Mouse (Mus musculus): ENCODE results near the gene Lpar5.

Gene Lpar5

DNA sequence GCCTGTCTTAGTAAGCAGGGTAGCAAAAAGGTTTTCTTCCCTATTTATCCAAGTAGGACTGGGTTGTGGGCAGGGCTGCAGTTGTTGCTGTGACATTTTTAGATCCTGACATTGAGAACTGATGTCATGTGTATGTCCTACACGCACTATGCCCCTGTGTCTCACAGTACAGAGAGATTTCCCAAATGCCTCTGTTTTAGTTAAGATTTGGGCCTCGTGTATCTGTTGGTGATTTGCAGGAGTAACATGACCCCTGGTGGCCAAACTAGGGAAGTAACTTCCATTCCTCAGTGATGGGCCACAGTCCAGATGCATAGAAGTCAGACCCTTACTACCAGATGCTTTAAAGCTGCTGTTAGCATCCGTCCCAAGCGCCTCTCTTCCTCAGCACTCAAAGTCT lies 16.7 kb downstream of the Lpar5 start:
- peak; percentile 65 for DNase-seq (ENCODE audit: extremely low read depth, low read depth)

DNA sequence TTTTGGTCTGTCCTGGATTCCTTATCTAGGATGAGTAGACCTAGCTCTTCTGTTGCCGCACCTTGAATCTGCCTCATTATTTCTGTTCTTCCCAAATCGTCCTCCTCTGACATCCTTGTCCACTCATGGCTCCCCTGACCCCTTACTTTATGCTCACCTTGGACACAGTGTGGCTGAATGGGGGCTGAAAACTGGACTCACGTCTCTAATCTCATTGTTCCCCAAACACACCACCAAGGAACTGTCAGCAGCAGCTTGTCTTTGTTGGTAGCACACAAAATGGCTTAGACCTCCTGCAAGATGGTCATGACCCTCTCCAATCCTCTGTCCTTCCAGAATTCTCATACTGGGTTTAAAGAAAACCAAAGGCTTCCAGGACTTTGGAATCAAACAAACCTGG lies 20.2 kb downstream of the Lpar5 start:
- no peak for DNase-seq (ENCODE audit: extremely low read depth, low read depth)

DNA sequence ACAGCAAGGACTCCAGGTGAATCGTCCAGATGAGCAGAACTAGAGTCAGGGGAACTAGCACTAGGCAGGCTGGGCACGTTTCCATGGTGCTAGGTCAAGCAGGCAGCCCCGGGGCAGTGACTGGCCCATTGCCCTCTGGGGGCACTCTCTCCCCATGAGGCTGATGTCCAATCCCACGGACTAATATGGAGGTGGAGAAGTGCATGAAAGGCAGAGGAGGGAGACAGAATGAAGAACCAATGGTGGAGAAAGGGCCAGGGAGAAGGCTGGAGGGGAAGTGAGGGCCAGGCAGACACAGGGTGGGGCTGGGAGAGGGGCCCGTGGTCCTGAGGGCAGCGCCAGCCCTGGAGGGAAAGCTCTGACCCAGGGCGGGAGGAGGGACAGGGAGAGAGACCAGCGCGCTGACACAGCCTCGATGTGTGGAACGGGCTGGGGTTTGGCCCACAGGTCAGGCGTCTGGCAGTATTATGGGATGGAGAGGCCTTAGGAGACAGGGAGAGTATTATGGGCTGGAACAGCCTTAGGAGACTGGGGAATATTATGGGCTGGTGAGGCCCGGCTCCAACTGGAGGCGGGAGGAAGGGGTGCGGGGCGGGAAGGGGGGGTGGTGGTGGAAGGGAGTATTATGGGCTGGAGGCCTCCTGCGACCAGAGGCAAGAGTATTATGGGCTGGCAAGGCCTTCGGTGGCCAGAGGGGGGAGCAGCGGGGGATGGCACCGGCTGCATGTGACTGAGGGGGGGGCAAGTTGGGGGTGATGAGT lies 21.0 kb downstream of the Lpar5 start:
- DNase-seq (ENCODE audit: extremely low read depth, low read depth), result no peak

DNA sequence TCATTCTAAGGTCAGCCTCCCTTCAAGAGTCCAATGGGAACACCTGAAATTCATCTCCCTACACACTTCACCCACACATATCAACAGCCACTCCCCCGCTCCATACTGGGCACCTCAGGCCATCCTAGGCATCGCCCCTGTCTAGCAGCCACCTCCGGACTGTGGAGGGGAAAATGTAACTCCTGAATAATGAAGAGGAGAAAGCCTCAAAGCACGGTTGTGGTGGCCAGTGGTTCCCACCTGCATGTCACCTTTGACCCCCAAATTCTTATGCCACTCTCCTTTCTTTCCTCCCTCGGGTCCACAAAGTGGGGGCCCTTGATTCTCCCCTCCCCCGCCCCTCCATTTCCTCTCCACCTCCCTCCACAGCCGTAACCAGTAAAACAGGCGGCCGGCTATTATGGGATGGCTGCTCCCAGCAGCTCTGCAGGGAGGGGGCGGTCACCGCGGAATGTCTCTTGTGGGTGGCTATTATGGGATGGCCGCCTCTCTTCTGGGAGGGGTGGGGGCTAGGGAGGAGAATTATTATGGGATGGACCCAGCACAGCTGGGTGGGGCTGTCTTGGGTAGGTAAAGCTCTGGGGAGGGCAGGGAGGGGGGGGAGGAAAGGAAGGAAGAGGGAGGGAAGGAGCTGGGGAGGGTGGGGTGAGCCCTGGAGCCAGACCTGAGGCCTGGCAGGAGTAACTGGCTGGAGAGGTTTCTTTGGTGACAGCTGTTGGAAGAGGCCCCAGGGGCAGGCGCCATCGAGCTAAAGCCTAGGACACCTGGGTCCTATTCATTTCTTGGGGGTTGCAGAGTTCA lies 22.0 kb downstream of the Lpar5 start:
- DNase-seq (ENCODE audit: extremely low read depth, low read depth), result peak; percentile 79

DNA sequence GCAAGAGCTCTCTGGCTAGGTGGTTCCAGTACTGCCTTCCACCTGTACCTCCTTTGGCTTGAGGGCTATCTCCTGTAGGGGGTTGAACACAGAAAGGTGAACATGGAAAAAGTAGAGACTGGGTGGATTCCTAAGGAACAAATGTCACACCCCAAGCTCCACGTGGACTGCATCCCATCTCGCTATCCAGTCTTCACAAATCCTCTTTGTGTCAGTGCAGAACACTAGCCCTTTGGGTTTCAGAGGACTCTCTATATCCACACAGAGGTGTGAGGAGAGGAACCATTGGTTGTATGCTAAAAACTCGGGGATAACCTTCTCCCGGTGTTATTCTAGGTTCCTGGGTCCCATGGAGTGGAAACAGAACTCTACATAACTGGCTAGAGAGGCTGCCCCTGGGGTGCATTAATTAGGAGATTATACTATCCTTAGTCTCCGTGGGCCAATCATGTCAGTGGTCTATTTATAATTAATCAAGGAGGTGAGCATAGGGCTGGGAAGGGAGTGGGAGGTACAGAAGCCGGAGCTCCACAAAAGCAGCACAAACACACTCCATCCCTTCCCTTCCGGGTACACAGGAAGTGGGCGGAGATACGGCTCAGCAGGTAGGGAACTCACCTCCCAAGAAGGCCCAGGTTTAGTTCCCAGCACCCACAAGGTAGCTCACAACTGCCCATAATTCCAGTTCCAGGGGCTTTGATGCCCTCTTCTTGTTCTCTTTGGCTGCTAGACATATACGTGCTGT lies 22.8 kb downstream of the Lpar5 start:
- DNase-seq (ENCODE audit: extremely low read depth, low read depth), result no peak

DNA sequence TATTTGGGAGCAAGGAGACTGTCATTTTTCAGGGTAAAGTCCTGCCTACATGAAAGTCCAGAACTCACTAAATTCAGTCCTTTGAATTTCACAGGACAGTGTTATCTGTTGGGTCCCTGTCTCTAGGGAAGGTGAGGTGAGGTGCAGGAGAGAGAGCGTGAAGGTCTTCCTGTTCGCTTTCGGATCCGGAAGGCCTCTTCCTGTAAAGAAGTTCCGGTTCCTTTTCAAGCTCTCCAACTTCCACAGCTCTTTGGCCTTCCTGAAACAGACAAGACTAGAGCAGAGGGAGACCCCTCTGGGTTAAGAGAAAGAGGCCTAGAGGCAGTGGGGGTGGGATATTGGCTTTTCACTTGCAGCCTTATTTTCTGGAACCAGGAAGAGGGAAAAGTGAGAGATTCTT lies 24.7 kb downstream of the Lpar5 start:
- no peak for DNase-seq (ENCODE audit: extremely low read depth, low read depth)

DNA sequence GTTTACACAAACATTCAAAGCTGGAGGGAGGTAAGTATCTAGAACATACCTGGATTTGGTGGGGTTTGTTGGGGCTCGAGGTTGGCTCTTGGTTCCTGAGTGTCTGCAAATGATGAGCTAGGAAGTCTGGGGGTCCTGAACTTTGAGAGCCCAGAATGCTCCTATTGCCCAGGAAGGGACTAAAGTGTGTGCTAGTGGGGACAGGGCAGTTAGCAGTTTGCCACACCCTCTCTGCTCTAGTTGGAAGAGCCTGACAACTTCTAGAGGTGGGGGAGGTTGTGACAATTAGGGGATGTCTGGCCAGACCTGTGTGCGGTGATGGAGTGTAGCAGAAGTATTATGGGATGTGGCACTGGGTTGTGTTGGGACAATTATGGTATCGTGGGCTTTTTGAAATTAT lies 27.1 kb downstream of the Lpar5 start:
- DNase-seq (ENCODE audit: extremely low read depth, low read depth), result no peak

DNA sequence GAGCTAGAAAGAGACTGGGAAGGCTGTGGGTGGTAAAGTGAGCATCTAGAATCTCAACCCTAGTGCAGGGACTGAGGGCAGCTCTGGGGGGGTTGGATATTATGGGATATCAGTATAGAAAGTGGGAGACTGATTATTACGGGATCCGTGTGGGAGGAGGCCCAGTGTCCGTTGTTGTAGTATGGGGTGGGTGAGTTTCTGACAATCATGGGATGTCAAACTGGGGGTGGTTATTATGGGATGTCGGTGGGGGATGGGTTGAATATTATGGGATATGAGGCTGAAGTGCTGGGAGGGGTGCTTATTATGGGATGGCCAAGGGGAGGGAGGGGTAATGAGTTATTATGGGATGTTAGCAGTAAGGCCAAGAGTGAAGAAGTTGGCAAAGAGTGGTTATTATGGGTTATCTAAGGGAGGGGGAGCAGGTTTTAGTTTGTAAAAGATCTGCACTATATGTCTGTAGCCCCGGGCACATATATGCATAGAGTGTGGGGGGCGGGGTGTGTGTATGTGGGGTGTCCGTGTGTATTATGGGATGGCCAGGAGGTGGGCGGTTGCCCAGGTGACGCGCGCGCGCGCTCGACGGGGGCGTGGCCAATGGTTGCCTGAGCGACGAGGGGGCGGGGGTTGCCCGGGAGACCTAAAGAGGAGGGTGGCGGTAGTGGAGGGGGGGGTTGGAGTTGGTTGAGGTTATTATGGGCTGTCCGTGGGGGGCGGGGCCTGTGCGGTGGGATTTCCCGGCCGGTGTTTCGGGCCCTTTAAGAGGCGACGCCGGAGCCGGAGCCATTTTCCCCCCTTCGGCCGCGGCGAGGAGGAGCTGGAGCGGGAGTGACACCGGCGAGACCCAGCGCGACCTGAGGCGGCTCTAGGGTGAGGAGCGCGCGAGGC lies 27.9 kb downstream of the Lpar5 start, which contains the start of gene Chd4:
Chd4 (plus strand) TSS at position 591 of the 888 bp plus-strand sequence.
- peak; percentile 73 for DNase-seq (ENCODE audit: extremely low read depth, low read depth)

DNA sequence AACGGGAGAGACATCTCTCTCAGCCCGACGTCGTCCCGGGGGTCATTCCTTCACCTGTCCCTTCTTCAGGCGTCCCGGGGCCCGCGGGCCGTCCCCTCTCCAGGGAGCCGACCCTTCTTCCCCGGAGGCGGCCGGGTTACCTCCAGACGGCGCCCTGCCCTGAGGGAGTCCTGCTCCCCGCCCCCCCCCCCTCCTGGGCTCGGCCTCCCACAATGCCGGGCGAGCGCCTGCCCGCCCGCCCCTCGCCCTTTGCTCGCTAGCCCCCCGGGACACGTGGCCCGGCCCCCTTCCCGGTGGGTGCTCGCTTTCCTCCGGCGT lies 28.5 kb downstream of the Lpar5 start:
- DNase-seq (ENCODE audit: extremely low read depth, low read depth), result no peak

DNA sequence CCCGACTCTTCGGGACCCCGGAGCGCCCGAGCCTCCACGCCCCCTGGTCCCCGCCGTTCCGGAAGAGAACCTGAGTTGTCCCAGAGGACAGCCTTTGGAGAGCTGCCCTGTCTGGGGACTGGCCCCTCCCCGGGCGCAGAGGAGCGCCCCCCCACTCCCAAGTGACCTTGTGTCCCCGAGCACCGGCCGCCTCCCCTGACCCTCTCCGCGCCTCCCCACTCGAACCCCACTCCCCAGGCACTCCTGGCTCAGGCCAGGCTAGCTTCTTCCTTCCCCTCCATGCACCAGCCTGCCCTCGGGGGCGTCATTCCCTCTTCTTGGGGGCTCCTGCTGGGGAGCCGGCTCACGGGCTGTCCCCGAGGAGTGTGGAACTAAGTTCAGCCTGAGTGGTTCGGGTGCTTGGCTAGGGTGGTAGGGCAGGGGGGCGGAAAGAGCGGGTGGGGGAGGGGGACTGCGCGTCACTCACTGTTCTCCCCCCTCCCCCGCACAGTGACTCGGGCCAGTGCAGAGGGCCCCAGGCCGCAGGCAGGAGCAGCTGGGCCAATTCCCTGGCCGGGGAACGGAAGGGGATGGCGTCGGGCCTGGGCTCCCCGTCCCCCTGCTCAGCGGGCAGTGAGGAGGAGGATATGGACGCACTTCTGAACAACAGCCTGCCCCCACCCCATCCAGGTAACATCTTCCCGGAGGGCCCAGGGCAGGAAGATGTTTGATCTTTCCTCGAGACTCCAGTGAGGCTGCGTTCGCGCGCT lies 29.1 kb downstream of the Lpar5 start:
- DNase-seq (ENCODE audit: extremely low read depth, low read depth), result no peak

DNA sequence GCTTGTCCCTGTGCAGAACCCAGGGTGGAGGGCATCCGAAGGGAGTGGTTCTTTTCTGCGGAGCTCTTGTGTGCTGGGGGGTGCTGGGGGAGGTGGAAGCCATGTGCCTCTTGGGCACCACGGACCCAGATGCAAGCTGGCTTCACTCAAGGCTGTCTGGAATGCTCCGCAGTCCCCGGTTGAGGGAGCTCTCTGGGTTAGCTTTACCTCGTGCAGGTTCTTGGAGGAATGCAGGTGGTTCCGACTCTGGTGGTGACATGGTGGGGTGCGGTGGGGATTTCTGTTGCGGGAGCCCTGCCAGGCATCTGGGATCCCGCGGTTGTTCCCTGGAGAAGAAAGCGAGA lies 29.6 kb downstream of the Lpar5 start:
- no peak for DNase-seq (ENCODE audit: extremely low read depth, low read depth)

DNA sequence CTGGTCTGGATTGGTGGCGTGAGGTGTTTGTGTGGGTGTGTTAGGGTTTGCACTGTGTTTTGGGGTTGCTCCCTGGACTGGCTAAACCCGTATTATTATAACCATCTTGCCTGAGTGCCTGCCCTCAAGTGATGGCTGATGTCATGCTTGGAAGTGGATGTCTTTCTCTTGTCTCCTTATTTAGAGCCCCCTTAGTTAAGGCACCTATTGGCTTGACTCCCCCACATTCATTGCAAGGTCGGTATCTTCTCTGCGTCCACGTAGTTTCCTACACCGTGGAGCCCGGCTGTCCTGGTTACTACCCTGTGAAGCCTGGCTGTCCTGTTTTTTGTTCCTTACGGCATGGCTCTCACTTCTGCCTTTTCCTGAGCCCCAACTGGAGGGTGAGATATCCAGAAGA lies 30.2 kb downstream of the Lpar5 start:
- DNase-seq (ENCODE audit: extremely low read depth, low read depth), result no peak

DNA sequence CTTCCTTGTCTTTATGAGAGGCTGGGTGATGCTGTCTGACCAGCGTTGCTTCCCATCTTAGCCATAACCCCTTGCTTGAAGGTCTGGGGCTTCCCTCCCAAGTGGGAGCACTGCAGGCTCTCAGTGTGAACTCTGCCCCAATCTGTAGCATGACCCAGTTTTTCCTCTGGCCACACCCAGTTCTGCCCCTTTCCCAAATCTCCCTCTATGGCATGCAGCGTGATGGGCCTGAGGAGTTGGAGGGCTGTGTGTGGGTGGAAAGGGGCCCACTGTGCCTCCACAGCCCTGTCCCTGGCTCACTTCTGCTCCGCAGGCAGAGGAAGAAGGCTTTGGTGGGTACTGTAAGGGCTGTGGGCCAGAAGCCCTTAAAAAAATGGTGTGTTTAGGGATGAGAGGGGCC lies 30.8 kb downstream of the Lpar5 start:
- DNase-seq (ENCODE audit: extremely low read depth, low read depth), result no peak

DNA sequence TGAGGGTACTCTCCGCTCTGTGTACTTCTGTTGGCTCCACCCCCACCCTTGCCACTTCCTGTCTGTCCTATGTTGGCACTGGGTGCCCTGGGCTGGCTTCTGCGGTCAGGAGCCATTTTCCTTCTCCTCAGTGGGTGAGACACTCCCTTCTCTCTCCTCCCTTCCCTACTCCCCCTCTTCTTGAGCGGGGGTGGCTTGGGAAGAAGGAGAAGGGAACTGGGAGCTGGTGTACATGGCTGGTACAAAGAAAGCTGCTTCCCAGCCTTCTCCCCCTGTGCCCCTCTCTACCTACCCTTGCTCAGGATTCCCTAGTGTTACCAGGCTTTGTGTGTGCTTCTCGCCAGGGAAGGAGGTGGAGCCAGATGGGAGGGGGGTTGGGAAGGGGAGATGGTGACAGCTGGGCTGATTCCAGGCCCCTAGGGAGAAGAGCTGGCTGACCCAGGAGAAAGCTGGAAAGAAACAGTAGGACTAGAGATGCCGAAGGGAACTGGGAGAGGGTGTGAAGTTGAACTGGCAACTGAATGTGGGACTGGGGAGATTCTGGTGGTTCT lies 31.8 kb downstream of the Lpar5 start:
- DNase-seq (ENCODE audit: extremely low read depth, low read depth), result no peak

DNA sequence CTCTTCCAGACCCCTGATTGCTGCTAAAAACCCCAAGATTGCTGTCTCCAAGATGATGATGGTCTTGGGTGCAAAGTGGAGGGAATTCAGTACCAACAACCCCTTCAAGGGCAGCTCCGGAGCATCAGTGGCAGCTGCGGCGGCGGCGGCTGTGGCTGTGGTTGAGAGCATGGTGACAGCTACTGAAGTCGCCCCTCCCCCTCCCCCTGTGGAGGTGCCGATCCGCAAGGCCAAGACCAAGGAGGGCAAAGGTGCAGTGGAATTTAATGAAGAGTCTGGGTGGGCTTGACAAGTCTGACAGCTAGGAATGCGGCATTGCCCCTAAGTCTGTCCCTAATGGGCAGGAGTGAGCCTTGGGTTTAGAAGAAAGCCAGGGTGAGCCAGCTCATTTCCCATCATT lies 33.7 kb downstream of the Lpar5 start:
- no peak for DNase-seq (ENCODE audit: extremely low read depth, low read depth)

DNA sequence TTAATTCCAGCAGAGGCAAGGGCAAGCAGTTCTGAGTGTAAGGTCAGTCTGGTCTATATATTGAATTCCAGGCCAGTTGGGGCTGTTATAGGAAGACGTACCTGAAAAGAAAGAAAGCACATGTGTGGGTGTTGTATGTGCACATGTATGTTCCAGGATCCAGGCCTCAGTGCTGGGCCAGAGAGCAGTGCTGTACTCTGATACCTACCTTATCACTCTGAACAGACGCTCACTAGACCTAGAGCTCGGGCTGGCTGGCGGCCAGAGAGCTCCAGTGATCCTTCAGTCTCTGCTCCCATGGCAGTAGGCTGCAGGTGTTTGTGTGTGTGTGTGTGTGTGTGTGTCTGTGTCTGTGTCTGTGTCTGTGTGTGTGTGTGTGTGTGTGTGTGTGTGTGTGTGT lies 36.5 kb downstream of the Lpar5 start:
- peak; percentile 83 for DNase-seq (ENCODE audit: extremely low read depth, low read depth)

DNA sequence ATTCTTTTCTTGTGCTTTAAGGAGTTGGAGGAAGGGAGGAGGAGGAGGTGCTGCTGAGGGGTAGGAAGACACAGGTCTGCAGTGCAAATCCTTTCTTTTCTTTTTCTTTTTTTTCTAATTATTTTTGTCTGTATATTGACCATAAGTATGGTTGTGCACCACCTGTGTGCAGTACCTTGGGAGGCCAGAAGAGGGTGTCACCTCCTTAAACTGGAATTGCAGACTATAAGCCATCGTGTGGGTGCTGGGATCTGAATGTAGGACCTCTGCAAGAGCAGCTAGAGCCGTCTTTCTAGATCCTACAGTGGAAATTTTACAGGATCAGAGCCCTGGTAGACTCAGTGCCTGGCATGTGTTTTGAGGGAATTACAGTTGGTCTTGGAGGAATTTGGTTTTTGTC lies 40.0 kb downstream of the Lpar5 start:
- DNase-seq (ENCODE audit: extremely low read depth, low read depth), result no peak

DNA sequence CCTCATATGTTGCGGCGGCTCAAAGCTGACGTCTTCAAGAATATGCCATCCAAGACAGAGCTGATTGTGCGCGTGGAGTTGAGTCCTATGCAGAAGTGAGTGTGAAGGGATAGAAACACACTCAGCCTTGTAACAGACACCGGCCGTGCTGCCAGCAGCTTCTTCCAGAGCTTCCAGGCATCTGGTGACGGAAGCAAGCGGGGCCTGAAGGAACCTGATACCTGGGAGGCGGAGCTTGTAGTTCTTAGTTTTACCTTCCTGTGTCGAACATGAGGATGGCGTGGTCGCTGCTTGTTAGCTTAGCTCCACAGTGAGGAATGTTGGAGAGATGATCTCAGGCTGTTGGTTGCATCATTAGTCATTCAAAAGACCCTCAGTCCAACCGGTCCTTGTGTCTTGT lies 41.7 kb downstream of the Lpar5 start:
- no peak for DNase-seq (ENCODE audit: extremely low read depth, low read depth)

DNA sequence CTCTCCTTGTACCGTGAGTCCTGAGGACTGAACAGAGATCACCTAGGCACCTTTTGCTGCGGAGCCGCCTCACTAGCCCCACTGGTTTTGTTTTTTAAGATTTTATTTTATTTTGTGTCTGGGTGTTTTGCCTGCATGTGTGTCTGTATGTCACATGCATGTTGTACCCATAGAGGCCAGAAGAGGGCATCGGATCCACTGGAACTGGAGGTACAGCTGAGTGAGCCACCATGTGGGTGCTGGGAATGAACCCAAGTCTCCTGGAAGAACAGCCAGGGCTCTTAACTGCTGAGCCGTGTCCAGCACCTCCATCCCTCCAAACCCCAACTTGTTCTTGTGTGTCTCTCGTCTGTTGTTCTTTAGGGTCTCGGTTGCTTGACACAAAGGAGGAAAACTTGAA lies 43.2 kb downstream of the Lpar5 start:
- no peak for DNase-seq (ENCODE audit: extremely low read depth, low read depth)

DNA sequence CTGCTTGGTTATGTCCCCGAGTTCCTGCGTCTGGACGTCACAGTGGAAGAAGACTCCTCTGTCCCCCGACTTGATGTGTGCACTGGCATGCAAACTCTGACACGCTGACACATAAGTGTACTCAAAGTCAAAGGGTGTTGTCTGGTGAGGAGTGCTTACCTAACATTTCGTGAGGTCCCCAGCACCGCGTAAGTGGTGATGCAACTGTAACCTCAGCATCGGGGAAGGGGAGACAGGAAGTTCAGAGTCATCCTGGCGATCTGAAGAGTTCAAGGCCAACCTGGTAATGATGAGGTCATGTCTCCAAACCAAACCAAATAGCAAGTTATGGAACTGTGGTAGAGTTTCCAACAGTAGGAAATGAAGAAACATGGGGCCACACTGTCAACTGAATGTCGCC lies 44.8 kb downstream of the Lpar5 start:
- no peak for DNase-seq (ENCODE audit: extremely low read depth, low read depth)

Measured in MEL-GATA-1-ER (cell line).